Mouse (Mus musculus) embryo, embryonic 11 days (tissue): Measurements from ENCODE around the gene Cfap54.

Experiments
- DNase-seq: peaks from one replicate; pipeline ENCODE4 v3.0.0-alpha.2; 2015

The Cfap54 gene

GRCm38 (mm10) chr10:93097439-93097838, 16.0 kb upstream of the Cfap54 start:
- no peak for DNase-seq

- DNase-seq = no peak
Measured at GRCm38 (mm10) chr10:93095827-93096226, 14.4 kb upstream of the Cfap54 start.

- no peak for DNase-seq
Measured at GRCm38 (mm10) chr10:93094957-93095580, 13.7 kb upstream of the Cfap54 start.

GRCm38 (mm10) chr10:93091928-93092327, 10.5 kb upstream of the Cfap54 start:
- no peak for DNase-seq

- no peak for DNase-seq
Measured at GRCm38 (mm10) chr10:93090241-93090640, 8.8 kb upstream of the Cfap54 start.

- no peak for DNase-seq
Measured at GRCm38 (mm10) chr10:93088396-93089048, 7.1 kb upstream of the Cfap54 start.

GRCm38 (mm10) chr10:93087504-93087903, 6.1 kb upstream of the Cfap54 start:
- DNase-seq = no peak

GRCm38 (mm10) chr10:93083963-93084340, 2.5 kb upstream of the Cfap54 start:
- DNase-seq = peak; percentile 9

- peak; percentile 51 for DNase-seq
Measured at GRCm38 (mm10) chr10:93083198-93083962, 2.0 kb upstream of the Cfap54 start.

- DNase-seq = no peak
Measured at GRCm38 (mm10) chr10:93079486-93079885, 1.9 kb downstream of the Cfap54 start.

GRCm38 (mm10) chr10:93077935-93078479, 3.4 kb downstream of the Cfap54 start:
- no peak for DNase-seq

- DNase-seq = no peak
Measured at GRCm38 (mm10) chr10:93076376-93076775, 5.0 kb downstream of the Cfap54 start.

- DNase-seq = no peak
Measured at GRCm38 (mm10) chr10:93075856-93076255, 5.6 kb downstream of the Cfap54 start.

GRCm38 (mm10) chr10:93072769-93073168, 8.6 kb downstream of the Cfap54 start:
- DNase-seq = no peak

GRCm38 (mm10) chr10:93071753-93072152, 9.7 kb downstream of the Cfap54 start:
- DNase-seq = no peak

GRCm38 (mm10) chr10:93070121-93070898, 11.1 kb downstream of the Cfap54 start:
- peak; percentile 45 for DNase-seq

GRCm38 (mm10) chr10:93069721-93070120, 11.7 kb downstream of the Cfap54 start:
- DNase-seq = no peak

- DNase-seq = peak; percentile 31
Measured at GRCm38 (mm10) chr10:93069041-93069679, 12.3 kb downstream of the Cfap54 start.

- no peak for DNase-seq
Measured at GRCm38 (mm10) chr10:93064973-93065372, 16.4 kb downstream of the Cfap54 start.

GRCm38 (mm10) chr10:93063576-93063975, 17.8 kb downstream of the Cfap54 start:
- DNase-seq = peak; percentile 23

GRCm38 (mm10) chr10:93062395-93062794, 19.0 kb downstream of the Cfap54 start:
- no peak for DNase-seq

GRCm38 (mm10) chr10:93053867-93054266, 27.6 kb downstream of the Cfap54 start:
- no peak for DNase-seq
